Mouse (Mus musculus) spleen, adult 2 months (tissue): ENCODE results near the gene Coch. TPM values are rescaled to one million over a fixed set of nuclear protein-coding genes. Genes with fewer than 3 reads are reported as not detected.
A peak's percentile ranks its signal among the peaks of the same experiment; 100 is the strongest.

Experiments
- DNase-seq, 2 experiments: peaks; one replicate each; pipeline versions ENCODE4 v3.0.0 to v3.0.0-alpha.2; 2012 to 2021; ENCODE audit warnings: low spot score in 2 of 2, low read depth in 1 of 2
- H3K27ac ChIP-seq: fragments of 200-500 bp; 2 replicates; pipeline ENCODE4 v1.5.1; 2012; ENCODE audit warnings: low read length, inconsistent platforms; ENCODE audit not compliant: insufficient read depth
- H3K27me3 ChIP-seq: fragments of 200-500 bp; 2 replicates; pipeline ENCODE4 v1.6.1; 2012; ENCODE audit warnings: mild to moderate bottlenecking, moderate library complexity, low read length, inconsistent platforms; ENCODE audit not compliant: control insufficient read depth, insufficient read depth
- H3K36me3 ChIP-seq: fragments of 200-500 bp; 2 replicates; pipeline ENCODE4 v1.6.1; 2012; ENCODE audit warnings: mild to moderate bottlenecking, low read length, inconsistent platforms; ENCODE audit not compliant: control insufficient read depth, insufficient read depth
- H3K4me1 ChIP-seq: fragments of 200-500 bp; 2 replicates; pipeline ENCODE4 v1.6.1; 2011; ENCODE audit warnings: inconsistent platforms; ENCODE audit not compliant: control insufficient read depth, insufficient read depth, insufficient read length
- H3K4me3 ChIP-seq: fragments of 200-500 bp; 2 replicates; pipeline ENCODE4 v1.5.1; 2011; ENCODE audit warnings: mild to moderate bottlenecking, inconsistent platforms; ENCODE audit not compliant: insufficient read depth, insufficient read length; ENCODE audit errors: extremely low read depth
- CTCF ChIP-seq: fragments of 200-500 bp; IDR thresholded peaks from 2 replicates; pipeline ENCODE4 v1.5.1; 2011; ENCODE audit warnings: mild to moderate bottlenecking, inconsistent platforms; ENCODE audit not compliant: insufficient read depth, insufficient read length, insufficient replicate concordance; ENCODE audit errors: extremely low read depth
- POLR2A ChIP-seq: fragments of 200-500 bp; IDR thresholded peaks from 2 replicates; pipeline ENCODE4 v1.6.1; 2011; ENCODE audit warnings: low read depth, low read length, inconsistent platforms
- WGBS: fragments of 180-500 bp; shearing (Covaris S2); methylation state at CpG from one replicate; pipeline ENCODE4 v1.1.7; 2018; 5-methylcytosine and 5-hydroxymethylcytosine counted together
- polyA plus RNA-seq: library from polyadenylated mRNA; depleted of rRNA; stranded (reverse); fragments of >200 nt; gene quantifications from 2 replicates; pipeline ENCODE4 v1.2.3, GENCODE M21; 2012; rRNA removed

The Coch gene
- polyA plus RNA-seq = 446 and 449 TPM in 2 replicates

DNA sequence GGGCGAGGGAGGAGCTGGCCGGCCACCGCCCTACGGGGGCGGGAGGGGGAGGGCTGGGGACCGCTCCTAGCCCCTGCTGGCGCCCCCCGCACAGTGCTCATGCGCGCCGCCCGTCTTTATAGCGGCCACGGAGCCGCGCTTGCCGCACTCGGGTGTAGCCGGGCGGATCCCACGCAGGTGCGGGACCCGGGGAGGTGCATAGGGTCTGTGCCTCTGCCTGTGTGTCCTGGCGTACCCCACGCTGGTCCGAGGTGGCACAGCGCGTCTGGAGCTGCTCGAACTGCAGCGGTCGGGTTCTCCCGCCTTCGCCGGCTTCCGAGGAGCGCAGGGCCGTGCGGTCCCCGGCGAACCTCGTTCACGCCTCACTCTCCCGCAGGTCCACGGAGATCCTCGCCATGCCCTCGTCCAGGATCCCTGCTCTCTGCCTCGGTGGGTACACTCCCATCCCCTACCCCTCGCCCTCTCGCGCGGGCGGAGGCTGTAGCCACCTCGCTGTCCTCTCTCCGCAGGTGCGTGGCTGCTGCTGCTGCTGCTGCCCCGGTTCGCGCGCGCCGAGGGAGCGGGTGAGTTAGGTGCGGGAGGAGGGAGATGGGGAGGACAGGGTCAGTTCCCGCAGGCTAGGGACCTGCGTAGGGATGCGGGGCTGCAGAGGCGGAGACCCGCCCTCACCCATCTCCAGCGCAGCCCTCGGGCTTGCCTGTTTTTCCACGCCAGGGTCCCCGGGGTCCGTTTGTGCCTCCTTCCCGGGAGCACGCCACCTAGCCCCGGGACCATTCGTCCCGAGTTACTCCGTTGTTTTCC is at the start of gene Coch:
Gene Coch (plus strand): TSS at position 113 of the 801 bp plus-strand sequence.
- peak within 1 kb of the TSS; percentile 46; the same call in 1 of the 2 replicates for H3K27ac ChIP-seq
- TF ChIP-seq CTCF (no peak), POLR2A (0 out of 2 replicates have a peak, but pooled peaks have one; percentile 2)
- H3K4me1 ChIP-seq = peaks cover 8% of the 10 kb centered on the region
- H3K4me3 ChIP-seq = peak within 1 kb of the TSS; percentile 55
- peak in 1 of 2 experiments; percentile 4 for DNase-seq
- no peaks in the 10 kb centered on the region for H3K36me3 ChIP-seq
- H3K27me3 ChIP-seq = peaks cover 18% of the 10 kb centered on the region
- WGBS = 2% methylated on average over 76 of the region's 79 CpGs

DNA sequence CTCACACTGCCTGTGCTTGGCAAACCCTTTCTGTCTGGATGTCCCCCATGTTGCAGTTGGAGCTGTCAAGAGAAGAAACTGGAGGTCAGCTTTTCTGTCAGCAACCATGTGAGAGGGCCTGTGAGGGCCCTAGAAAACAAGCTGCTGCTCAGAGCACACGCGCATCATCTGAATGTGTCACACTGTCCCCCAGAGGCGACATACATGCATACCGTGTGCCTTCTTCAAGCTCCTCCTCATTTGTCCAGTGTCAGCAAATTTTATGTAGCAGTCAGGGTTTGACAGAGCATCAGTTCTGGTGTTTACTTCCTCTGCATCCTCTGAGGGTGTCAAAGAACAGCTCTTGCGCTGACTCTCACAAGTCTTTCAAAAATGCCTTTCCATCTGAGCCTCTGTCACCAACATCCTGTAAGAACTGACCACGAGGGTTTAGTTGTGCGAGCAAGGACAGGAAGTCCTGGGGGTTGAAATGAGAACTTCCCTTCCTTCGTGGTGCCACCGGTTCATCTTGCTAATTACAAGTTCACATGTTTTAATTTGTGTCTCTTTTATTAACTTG is 49.7 kb upstream of the Coch start:
- WGBS = 41% methylated on average over 9 of the region's 9 CpGs
- no peak for DNase-seq
- no peak overlapping the region for H3K4me3 ChIP-seq
- H3K27ac ChIP-seq = no peak overlapping the region
- no peak for TF ChIP-seq CTCF
- no peaks in the 10 kb centered on the region for H3K27me3 ChIP-seq
- H3K36me3 ChIP-seq = no peaks in the 10 kb centered on the region
- H3K4me1 ChIP-seq = no peaks in the 10 kb centered on the region

DNA sequence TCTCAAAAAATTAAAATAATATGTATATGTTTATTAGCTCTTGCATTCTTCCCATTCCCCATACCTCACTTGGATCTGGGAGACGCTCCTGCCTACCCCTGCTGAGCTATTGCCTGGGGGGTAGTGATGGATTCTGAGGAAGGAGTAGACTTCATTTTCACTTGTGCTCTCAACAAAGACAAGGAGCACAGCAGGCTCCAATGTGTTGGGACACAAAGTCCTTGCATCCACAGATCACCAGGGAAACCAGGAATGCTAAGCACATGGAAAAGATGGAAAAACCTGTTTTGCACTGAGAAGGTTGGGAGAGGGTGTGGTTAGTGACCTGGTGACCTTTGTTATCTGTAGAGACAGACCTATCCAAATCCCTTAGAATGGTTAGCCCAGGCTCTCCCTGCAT is 38.1 kb upstream of the Coch start:
- H3K4me1 ChIP-seq = no peaks in the 10 kb centered on the region
- no peak for DNase-seq
- no peak overlapping the region for H3K4me3 ChIP-seq
- 90% methylated on average over 1 of the region's 1 CpGs for WGBS
- H3K36me3 ChIP-seq = no peaks in the 10 kb centered on the region
- no peaks in the 10 kb centered on the region for H3K27me3 ChIP-seq
- H3K27ac ChIP-seq = no peak overlapping the region
- no peak for TF ChIP-seq CTCF
- TF ChIP-seq POLR2A = no peak

DNA sequence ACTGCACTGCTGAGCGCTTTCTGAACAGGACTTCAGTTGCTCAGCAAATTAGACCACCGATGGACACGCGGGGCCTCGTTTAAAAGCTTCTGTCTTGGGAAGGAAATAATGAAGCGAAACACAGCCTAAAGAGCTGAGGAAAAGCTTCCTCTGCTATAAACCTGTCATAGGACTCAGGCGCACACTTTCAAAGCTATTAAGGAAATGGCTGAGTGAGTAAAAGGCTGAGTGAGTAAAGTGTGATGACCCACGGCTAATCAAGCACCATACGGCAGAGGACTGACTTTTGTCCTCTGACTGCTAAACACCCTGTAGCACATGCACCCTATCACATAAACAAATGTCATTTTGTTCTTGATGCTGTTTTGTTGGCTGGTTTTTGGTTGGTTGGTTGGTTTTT is 31.7 kb upstream of the Coch start:
- TF ChIP-seq POLR2A = no peak
- no peak for TF ChIP-seq CTCF

DNA sequence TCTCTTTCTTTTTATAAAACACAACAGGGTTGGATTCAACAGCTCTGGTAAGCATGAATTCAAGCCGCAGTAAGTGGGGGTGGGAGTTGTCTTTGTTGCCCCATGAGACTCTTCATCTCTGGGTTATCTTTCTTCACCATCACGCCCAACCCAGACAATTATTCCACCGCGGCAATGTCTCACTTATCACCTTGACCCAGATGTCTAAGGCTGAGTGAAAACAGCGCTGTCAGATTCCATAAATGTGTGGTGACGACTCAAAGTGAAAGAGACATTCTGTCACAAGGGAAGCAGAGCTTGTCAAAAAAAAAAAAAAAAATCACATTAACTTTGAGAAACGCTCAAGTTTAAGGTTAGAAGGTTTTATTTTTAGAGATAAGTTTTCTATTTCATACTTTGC is 25.9 kb upstream of the Coch start:
- no peaks in the 10 kb centered on the region for H3K4me1 ChIP-seq
- no peaks in the 10 kb centered on the region for H3K36me3 ChIP-seq
- TF ChIP-seq POLR2A (no peak), CTCF (no peak)
- DNase-seq = no peak
- WGBS = 78% methylated on average over 7 of the region's 7 CpGs
- no peak overlapping the region for H3K4me3 ChIP-seq
- H3K27ac ChIP-seq = no peak overlapping the region
- no peaks in the 10 kb centered on the region for H3K27me3 ChIP-seq

More for the DNA sequence above, 31.7 kb upstream of the Coch start:
- H3K27me3 ChIP-seq = no peaks in the 10 kb centered on the region
- no peaks in the 10 kb centered on the region for H3K36me3 ChIP-seq
- H3K4me3 ChIP-seq = no peak overlapping the region
- no peak for DNase-seq
- 69% methylated on average over 9 of the region's 9 CpGs for WGBS
- H3K4me1 ChIP-seq = no peaks in the 10 kb centered on the region
- no peak overlapping the region for H3K27ac ChIP-seq

DNA sequence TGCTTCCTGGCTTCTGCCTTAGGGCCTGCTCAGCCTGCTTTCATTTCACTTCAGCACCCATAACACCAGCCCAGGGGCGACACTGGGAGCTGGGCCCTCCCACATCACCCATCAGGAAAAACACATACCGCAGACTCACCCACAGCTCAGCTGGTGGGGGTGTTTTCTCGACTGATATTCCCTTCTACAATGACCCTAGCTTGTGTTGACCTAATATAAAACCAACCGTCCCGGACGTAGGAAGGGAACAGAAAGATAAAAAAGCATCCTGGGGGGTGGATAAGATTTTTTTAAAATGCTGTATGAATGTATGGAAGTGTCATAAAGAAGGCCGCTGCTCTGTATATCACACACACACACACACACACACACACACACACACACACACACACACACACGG is 23.7 kb upstream of the Coch start:
- no peak for DNase-seq
- Histone ChIP-seq H3K4me3 (no peak overlapping the region), H3K27ac (no peak overlapping the region), H3K27me3 (no peaks in the 10 kb centered on the region), H3K4me1 (no peaks in the 10 kb centered on the region), H3K36me3 (no peaks in the 10 kb centered on the region)
- TF ChIP-seq CTCF (no peak), POLR2A (no peak)
- 74% methylated on average over 8 of the region's 8 CpGs for WGBS

DNA sequence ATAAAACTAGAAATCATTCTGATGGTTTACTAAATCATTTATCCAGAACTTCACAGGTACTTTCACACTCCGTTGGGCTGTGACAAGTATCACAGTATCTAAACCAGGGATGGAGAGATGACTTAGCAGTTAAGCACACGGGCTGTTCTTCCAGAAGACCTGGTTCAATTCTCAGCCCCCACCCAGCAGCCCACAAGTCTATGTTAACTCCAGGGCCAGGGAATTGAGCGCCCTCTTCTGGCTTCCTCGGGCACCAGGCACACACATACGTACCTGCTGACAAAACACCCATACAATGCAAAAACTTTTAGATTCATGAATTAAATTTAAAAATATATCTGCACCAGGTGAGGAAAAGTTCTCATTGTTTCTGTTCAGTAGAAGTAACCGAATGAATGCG is 23.2 kb upstream of the Coch start:
- Histone ChIP-seq H3K27me3 (no peaks in the 10 kb centered on the region), H3K4me3 (no peak overlapping the region), H3K27ac (no peak overlapping the region), H3K4me1 (no peaks in the 10 kb centered on the region), H3K36me3 (no peaks in the 10 kb centered on the region)
- WGBS = 75% methylated on average over 7 of the region's 7 CpGs
- no peak for DNase-seq
- TF ChIP-seq CTCF = no peak
- TF ChIP-seq POLR2A = no peak
